Mouse (Mus musculus) kidney, postnatal 10 days (tissue): ENCODE data around the gene Lrrc72.
"Not testable (repeated sequence)": the region's sequence is repeated elsewhere in the genome, so short reads cannot be mapped to it uniquely, and the experiment has no call there.

Experiments
- DNase-seq: peaks from one replicate; pipeline ENCODE4 v3.0.0; 2021; ENCODE audit warnings: mixed read lengths

Gene Lrrc72

GRCm38 (mm10) chr12:36253298-36253697 lies at the start of gene Lrrc72:
Gene Lrrc72 (minus strand): TSS chr12:36253398.
- no peak for DNase-seq

DNA sequence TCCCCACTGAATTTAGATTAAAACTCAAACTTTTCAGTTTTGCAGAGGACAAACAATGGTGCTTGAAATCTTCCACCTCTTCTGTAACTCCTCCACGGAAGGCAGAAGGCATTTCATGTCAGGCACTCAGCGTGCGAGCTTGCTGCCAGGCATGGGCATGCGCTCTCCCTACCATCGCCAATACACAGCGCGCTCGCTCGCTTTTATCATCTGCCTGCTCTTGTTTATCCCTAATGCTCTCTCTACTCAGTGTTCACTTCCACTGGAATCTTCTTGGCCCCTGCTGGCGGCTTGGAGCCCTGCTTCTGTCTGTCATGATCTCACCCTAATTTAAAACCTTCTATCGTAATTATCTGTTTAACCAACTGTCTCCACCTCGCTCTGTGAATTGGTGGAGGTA lies 49.1 kb upstream of the Lrrc72 start:
- no peak for DNase-seq

DNA sequence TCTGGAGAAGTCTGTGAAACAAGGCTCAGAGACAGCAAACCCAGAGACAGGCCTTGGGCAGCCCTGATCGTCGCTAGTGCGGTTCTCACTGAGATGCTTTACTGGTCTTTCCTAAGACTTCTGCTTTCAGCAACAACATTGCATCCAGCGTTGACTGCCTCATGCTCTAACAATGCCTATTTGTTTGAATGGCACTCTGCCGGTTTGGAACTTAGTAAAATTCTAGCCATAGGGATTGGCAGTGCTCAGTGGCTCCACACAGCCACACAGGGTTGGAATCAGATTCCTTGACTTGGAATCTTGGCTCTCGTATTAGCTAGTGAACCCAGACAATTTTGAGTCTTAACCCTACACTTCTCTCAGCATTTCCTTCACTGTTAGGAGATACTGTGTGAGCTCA lies 38.1 kb upstream of the Lrrc72 start:
- no peak for DNase-seq

GRCm38 (mm10) chr12:36290465-36290864 lies 37.3 kb upstream of the Lrrc72 start:
- DNase-seq: no peak

DNA sequence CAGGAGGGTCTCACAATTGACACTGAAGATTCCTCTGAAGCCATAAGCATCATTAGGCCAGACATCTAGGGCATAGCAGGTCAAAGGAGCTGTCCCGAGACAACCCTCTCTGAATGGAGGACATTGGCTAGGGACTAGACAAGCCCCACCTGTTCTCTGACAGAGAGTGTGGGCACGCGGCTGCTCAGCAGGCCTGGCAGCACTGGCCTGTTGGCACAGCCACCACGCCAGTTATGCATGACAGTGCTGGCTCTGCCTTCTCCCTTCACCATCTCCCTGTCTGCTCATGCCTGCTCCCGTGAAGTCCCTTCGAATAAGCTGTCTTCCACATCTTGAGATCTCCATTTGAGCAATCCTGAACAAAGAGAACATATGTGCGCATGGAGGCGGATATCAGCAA lies 36.4 kb upstream of the Lrrc72 start:
- no peak for DNase-seq

- DNase-seq: no peak
These were observed 21.6 kb upstream of the Lrrc72 start for GRCm38 (mm10) chr12:36274823-36275222.

DNA sequence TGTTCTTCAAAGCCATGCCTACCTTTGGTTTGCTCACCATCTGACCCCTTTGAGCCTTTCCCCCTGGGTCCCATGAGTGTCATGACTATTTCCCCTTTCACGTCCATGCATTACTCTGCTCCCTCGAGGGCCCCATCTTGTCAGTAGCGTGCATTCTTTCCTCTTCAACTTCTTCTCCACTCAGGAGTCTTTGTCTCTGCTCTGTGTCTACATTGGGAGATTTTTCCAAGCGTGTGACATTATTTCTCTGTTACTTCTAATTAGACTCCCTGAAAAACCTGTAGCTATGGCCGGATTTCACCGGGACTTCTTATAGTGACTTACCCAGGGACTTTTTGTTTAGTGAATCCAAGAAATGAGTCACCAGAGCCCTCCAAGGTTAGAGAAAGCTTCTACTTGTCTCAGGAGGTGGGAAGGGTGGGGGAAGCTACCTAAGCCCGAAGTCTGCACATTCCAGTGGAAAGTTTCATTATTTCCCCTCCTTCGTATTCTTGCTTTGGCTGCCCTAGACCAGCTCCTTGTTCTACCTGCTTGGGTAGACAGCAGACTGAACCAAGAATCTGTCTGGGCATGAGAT lies 14.6 kb upstream of the Lrrc72 start:
- no peak for DNase-seq

- DNase-seq: peak; percentile 19
These were observed 9.0 kb upstream of the Lrrc72 start for GRCm38 (mm10) chr12:36262116-36262721.

DNA sequence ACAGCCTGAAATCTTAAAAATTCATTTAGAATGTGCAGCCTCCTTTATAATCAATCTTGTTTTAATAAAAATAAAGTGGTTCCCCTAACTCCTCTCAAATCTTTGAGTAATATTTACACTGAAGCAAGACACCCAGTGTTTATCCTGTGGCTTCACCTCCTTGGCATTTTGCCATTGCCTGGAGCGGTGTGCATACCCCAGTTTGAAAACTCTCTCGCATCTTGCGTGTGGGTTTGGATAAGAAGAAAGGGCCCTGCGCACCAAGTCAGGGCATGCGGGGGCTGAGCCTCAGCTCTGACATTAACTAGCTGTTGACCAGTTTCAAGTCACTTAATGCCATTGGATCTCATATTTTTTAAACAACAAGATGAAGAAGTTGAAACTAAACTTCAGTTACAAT lies 2.2 kb upstream of the Lrrc72 start:
- peak; percentile 14 for DNase-seq

GRCm38 (mm10) chr12:36241171-36241570 lies 12.0 kb downstream of the Lrrc72 start:
- no peak for DNase-seq

- DNase-seq: no peak
These were observed 21.8 kb downstream of the Lrrc72 start for GRCm38 (mm10) chr12:36231386-36231785.

GRCm38 (mm10) chr12:36224392-36224791 lies 28.8 kb downstream of the Lrrc72 start:
- no peak for DNase-seq

GRCm38 (mm10) chr12:36216905-36217304 lies 36.3 kb downstream of the Lrrc72 start:
- DNase-seq: no peak

GRCm38 (mm10) chr12:36216230-36216629 lies 37.0 kb downstream of the Lrrc72 start:
- no peak for DNase-seq

- DNase-seq: peak; percentile 74
These were observed 38.1 kb downstream of the Lrrc72 start for GRCm38 (mm10) chr12:36215149-36215480.

DNA sequence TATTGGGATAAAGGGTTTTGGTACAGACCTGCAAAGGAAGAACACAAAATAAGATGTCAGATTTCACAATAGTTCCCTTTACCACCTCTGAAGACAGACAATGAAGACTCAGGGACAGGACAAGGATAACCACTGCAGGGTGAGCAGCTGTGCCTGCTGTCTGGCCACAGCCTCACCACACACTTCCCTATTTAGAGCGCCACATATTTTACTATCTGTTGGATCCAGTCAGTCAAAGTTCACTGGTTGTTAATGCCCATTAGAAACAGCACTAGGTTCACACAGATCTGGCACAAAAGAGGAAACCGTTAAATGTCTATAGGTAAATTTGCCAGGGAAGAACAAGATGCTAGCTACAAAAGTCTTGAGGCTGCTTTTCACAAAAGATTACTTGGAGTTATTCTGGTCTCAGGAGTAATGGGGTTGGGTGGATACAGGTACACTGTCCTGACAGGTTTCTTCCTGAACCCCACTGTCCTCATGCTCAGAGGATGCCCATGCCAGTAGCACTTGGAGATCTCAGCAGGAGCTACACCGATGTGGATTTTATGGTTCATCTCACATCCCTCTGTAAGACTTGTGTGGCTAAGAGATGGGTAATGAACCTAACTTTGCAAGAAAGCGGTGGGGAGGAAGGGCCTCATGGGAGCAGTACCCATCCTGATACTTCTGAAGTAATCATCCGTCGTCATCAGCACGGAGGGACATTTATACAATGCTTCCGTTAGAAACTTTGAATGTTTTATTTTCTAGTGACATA lies 38.6 kb downstream of the Lrrc72 start:
- DNase-seq: no peak

DNA sequence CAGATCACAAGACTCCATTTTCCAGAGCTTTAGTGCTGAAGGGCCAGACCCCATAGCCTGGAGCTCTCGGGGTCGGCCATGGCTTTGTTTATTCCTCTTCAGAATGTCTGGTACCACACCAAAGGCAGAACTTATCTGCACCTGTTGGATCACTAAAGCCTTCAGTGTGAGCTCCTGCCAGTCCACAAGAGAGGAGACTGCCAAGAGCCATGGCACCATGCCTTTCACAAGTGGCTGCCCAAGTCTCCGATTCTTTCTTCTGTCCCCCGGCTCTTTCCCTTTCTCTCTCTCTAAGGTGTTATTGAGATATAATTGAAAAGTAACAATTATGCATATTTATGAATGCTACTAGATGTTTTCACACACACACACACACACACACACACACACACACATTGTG lies 43.1 kb downstream of the Lrrc72 start:
- DNase-seq: no peak

DNA sequence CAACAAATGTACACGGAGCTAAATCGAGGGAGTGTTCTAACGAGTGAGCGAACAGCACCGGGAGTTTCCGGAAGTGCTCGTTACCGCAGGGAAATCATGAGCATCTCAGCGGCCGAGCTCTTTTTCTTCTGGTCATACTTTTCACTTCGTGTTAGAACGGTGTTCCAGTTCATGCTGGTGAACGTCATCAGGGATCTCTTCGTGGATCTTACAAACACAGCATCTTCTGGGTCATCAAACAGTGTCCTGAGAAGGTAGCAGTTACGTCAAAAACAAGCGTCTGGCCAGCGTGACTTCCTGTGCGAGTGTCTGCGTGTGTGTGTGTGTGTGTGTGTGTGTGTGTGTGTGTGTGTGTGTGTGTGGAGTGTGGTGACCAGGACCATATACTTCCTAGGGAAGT lies 44.7 kb downstream of the Lrrc72 start:
- DNase-seq: no peak

DNA sequence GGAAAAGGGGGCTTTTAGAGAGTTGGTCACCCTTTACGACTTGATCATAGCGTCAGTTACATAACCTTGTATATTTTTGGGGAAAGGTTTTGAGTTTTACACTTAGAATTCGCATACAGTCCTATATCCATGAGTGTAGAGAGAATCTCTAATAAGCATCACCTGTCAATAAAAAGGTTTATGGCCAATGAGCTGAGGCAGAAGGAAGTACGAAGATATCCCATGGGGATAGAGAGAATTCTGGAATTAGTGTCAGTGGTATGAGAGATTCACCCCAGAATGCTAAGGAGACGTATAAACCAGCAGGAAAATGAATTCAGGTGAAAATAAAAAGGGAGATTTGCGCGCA lies 45.4 kb downstream of the Lrrc72 start:
- no peak for DNase-seq

DNA sequence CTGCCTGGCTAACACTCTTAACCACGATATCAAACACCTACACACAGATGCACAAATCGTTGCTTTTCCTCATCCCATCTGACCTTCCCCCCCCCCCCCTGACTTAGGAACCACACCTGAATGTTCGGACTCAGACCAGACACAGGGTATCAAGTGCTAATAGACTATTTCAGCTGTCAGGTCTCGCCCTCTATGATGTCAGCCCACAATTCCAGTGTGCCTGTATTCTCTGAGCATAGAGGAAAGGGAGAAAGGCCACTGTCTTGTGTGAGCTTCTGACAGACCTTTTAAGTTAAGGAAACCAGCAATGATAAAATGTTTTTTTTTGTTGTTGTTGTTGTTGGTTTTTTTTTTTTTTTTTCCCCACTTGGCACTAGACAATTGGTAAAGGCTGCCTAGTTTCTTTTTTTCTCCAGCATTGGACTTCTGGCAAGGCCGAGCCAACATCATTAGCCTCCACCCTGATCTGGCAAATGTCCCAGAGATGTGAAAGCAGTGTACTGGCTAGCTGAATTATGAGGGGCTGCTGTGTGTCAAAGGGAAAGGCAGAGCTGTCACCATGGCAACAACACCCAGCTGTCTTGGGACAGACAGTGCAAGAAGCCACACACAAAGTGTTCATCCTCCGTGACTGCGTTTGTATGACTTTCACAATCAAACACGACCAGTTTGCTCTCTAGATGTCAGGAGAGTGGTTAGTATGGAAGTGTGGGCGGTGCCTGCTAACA lies 46.0 kb downstream of the Lrrc72 start:
- DNase-seq: peak; percentile 79

DNA sequence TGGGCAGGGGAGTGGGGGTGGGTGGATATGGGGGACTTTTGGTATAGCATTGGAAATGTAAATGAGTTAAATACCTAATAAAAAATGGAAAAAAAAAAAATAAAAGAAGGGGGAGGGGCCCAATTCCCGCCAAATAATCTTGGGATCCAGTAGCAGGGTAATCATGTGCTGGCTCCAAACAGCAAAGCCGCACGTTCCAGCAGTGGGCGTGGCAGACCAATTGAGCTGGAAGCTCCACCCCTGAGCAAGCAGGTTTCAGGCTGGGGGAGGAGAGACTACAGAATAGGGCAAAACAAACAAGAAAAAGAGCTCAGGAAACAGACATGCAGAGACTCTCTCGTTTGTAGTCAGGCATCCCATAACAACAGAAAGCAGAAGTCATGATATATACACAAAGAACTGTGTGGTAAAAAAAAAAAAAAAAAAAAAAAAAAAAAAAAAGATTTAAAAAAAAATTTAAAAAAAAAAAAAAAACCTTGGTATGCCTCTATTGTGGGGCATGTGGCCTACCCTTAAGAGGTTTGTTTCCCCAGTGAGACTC lies 47.5 kb downstream of the Lrrc72 start:
- DNase-seq: not testable (repeated sequence)

GRCm38 (mm10) chr12:36194976-36195375 lies 58.2 kb downstream of the Lrrc72 start:
- no peak for DNase-seq

DNA sequence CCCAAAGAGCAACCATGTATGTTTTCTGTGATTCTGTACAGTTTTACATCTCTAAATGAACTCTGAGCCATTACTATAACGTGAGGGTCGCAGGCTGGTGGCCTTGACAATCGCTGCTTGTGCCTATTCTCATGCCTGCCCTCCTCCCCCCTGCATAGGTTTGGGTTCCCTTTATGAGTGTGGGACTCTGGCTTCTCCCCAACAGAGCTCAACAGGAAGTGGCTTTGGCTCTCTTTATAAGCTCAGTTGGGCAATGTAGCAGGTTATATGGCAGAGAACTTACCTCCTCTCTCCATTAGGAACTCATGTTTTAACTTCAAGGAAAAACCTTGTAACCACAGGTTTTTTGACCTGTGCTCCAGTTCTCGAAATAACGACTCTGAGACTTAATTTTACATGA lies 62.9 kb downstream of the Lrrc72 start:
- DNase-seq: no peak

DNA sequence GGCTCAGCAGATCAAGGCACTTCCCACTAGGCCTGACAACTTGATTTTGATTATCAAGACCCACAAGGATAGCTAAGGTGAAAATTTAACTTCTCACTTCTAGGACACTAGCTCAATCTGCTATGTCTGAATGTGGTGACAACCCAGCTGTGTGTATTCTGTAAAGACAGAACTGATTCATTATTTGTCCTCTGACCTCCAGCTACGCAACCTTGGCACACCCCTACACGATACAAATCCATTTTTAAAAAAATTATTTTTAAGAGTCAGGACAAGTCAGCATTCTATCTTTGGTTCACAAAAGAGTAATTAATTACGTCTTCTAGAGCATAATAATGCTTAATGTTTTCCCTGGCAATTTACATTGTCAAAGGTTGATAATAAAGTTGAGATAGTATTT lies 63.6 kb downstream of the Lrrc72 start:
- DNase-seq: peak; percentile 57
